Mouse (Mus musculus): ENCODE data around the gene Rdh12.
"Not testable (repeated sequence)": the region's sequence is repeated elsewhere in the genome, so short reads cannot be mapped to it uniquely, and the experiment has no call there.

The Rdh12 gene

DNA sequence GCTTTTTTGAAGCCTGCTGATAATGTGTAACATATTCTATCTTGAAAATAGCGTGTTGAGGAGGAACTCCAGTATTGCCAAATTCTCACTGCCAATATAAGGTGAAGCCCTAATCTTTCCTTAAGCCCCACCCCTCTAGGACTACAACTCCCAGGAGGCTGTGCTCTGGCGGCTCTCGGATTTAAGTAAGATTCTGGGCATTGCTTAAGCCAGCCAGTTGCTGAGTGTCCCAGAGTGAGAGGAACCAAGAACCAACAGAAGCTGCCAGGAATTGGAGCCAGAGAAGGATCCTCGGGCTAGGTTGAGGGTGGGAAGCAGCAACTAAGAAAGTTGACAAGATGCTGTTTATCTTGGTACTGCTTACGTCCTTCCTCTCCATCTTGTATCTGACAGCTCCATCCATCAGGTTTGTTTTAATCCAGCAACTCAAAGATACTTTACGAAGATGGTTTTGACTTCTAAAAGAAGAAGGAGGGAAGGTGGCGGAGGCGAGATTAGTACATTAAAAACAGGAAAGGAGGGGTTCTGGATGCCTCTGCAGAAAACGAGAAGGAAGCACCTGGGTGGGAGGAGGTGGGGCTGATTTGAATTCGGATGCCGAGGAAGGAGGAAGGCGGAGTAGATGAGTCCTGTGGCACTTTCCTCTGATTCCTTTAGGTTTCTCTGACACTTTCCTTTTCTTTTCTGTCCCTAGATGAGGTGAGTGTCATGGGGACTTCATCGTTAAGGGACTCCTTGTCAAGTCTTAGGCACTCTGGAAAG is at the start of gene Rdh12:
Rdh12 (plus strand) TSS at position 212 of the 762 bp plus-strand sequence.
- peak; percentile 35 to 63 for DNase-seq (ENCODE audit: low spot score in 2 of 2)

DNA sequence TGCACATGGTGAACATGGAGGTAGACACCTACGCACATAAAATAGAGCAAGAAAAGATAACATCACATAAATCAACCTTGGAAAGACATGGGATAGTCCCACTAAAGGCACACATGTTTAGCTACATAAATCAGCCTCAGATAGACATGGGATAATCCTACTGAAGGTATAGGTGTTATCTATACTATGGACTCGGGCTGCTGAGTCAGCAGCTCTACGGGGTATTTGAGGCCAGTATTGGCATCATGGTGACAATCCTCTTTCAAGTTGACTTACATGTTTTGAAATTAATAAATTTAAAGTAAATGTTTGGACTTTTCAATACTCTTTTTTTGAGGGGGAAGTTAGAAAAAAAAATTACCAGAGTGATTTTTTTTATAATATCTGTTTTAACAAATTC is 45.8 kb upstream of the Rdh12 start:
- no peak for DNase-seq (ENCODE audit: low spot score in 2 of 2)

DNA sequence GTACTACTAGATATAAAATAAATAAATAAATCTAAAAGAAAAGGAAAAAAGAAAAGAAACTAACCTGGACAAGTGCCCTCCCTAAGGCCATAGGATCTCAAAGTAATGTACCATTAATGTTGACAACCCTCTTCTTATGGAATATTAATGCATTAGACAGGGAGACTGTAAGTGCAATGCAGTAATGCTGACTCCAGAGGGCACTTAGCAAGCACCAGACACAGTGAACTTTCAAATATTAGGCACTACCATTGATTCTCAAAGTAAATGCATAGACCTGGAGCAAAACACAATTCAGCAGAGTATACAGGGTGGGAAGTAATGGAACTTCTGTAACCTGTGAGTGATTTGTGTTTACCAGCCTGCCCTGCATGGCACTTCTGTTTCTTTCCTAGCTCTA is 39.5 kb upstream of the Rdh12 start:
- no peak for DNase-seq (ENCODE audit: low spot score in 2 of 2)

DNA sequence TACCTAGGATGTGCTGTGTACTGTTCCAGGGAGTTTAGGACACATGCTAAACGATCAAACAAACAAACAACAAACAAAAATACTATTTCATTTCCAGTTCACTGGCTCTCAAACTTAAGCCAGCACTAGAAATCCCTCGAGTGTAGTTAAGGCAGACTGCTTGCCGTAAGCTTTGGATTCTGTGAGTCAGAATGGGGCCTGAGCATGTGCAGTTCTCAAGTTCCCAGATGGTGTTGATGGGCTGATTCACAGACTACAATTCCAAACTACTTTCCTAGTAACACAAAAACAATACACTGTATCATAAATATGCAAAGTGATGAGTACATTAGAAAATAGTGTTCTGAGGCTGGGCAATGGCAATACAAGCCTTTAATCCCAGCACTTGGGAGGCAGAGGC is 38.3 kb upstream of the Rdh12 start:
- DNase-seq (ENCODE audit: low spot score in 2 of 2) = no peak

DNA sequence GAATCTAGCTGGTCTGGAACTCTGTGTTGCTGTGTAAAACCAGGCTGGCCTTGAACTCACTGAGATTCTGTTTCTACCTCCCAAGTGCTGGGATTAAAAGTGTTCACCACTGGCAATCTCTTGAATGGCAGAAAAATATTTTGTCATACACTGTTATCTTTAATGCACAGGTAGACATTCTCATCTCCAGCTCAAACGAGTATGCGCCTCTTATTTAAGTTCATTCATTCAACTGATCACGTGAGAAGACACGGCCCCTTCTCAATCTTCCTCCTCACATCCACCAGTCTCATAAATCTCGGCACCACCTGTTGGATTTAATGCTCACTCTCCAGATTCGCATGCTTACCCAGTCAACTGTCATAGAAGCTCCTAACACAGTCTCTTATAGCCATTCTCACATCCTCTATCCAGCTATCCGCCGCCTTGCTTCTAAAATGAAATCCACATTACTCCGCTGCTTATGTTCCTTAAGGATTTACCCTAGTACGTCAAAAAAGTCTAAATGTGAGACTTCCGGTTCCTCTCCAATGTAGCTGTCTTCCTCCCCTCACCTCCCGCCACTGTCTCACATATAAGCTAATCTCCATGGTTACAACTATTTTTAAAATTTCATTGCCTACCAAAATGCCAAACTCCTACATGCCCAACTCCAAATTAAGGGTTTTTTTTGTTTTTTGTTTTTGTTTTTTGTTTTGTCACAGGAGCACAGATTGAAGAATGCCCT is 37.3 kb upstream of the Rdh12 start:
- no peak for DNase-seq (ENCODE audit: low spot score in 2 of 2)

DNA sequence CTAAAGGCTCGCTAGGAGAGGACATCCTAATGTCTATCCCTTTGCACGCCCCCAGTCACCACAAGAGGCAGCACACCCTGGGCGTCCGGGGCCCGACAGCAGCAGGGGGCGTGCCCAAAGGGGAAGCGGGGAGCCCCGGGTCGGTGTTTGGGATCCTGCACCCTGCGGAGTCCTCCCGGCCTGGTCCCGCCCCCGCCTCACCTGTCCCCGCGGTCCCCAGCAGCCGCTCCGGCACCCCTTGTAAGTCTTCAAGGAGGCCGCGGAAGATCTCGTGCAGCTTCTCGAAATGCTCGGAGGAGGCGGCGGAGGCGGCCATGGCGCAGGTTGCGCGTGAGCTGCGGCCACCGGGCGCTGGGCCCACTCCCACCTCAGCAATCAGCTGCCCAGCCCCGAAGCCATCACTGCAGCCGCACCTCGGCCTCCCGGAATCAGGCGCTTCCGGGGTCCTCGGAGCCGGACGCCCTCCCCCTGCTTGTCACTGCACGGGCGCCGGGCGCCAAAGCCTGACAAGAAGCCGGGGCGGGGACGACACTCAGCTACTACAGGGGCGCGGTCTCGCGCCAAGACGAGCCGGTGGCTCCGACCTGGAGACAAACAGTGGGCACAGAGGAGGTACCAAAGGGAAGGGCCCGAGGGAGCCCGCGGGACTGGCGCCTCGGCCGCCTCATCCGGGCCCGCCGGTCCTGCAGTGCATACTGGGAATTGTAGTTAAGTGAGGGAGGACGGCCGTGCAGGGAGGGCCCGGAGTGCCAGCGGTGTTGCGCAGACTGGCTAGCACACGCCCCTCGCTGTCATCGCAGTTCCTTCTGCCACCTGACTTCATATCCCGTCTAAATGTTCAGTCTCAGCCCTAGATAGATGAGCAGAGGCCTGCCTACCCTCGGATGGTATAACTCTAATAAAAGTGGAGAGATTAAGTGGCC is 36.4 kb upstream of the Rdh12 start, which contains the start of gene Vti1b:
Vti1b (minus strand) TSS at position 649 of the 923 bp plus-strand sequence.
- DNase-seq (ENCODE audit: low spot score in 2 of 2) = peak; percentile 88 to 93

DNA sequence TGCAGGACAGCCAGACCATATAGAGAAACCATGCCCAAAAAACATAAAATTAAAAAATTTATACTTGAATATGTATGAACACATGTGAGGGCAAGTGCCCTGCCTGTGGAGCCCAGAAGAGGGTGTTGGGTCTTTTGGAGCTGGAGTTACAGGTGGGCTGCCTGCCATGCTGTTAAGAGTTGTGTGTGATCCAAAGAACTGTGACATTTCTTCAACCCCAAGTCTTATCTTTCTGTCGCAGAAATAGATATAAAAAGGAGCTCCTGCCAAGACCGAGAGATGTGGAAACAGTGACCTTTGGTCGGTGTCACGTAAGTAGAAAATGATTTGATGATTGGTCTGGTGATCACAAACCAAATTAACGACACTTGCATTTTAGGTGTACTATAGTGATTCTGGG is 35.0 kb upstream of the Rdh12 start:
- DNase-seq (ENCODE audit: low spot score in 2 of 2) = peak in 1 of 2 experiments; percentile 40

DNA sequence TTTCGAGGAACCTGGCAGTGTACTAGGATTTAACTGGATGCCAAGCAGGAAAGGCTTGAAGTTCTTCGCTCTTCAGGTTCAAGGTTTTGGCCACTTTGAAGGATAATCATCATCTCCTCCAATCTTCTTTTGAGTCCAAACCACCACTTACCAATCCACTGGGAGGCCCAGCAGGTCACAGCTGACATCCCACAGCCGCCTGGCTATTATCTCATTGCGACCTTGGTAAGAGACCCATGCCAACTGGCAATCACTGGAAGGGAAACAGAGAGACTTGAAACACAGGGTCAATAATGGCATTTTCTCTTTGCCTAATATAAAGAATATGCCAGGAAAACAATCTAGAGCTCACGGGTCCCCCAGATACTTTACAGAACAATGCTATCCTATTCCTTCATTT is 32.7 kb upstream of the Rdh12 start:
- DNase-seq (ENCODE audit: low spot score in 2 of 2) = no peak

DNA sequence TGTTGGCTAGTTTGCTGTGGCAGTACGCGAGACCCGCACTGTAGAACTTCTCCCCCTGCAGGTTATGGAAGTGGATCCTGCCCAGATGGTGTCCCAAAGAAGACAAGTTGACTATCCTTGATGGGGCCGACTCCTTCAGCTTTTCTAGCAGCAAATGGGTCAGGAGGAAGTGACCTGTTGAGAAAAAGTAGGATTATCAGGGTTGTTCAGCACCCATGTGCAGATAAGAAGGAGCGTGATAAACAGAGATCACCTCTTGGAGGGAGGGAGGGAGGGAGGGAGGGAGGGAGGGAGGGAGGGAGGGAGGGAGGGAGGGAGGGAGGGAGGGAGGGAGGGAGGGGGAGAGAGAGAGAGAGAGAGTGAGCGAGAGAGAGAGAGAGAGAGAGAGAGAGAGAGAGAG is 23.6 kb upstream of the Rdh12 start:
- not testable (repeated sequence) for DNase-seq (ENCODE audit: low spot score in 2 of 2)

DNA sequence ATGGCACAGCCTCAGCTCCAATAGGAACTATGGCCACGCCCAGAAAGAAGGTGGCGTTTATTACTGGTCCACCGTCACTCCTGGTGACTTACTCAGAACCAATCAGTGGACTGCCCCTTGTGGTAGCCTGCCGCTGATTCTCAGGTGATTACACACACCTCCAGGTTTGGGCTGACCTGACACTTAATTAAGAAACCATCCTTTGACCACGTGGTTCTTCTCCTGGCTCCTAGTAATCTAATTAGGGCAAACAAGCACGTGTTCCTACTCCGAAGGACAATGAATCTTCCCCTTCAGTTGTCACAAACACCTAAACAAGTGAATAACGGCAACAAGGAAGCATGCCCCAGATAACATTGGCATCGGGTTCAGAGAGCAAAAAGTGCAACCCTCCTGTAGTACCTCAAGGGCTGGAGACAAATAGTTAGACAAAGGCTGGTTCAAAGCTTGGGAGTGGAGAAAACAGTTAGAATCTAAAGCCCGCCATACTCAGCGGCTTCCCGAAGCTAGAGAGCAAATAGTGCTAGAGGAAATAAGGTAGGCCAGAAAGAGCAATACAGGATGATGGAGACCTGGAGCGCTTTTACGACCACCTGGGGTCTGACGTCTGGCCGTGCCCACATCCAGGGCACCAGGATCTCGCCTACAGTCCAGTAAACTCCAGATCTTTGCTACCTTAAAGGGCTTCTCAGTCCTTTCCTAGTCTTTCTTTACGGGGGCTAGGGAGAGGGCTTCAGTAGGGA is 17.6 kb upstream of the Rdh12 start:
- DNase-seq (ENCODE audit: low spot score in 2 of 2) = peak; percentile 75 to 81

DNA sequence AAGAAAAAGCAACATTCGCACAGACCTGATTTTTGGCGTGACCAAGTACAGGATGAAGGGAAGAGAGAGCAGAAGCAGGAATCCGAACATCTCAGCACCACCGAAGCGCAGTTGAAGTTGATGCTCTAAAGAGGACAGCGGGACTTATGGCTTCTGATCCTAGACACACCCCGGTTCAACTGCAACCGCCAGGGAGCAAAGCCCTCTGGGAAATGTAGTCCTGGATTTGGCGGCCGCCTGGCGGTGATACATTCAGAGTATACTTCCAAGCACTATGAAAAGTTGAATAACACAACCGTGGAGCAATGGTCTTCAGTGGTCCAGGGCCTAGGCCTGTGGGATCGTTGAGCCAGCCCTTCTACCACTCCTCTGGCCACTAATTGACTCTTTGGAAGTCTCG is 17.0 kb upstream of the Rdh12 start:
- peak; percentile 79 to 88 for DNase-seq (ENCODE audit: low spot score in 2 of 2)

DNA sequence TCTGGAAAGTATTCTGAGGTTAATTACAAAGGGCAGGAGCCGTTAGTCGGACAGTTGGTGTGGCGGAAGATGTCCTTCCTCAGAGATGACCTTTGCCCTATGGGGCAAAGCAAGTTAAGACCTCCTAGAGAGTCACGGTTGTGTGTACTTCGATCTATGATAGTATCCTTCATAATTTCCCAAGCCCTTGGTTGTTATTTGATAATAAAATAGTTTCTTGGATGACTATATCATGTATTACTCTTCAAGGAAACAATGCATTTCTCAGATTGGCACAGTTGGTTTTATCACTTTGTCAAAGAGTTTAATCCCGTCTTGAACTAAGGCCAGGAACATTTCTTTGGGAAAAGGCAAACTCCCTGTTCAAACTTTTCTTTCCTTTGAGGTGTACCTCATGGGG is 16.5 kb upstream of the Rdh12 start, which contains the start of gene Rdh11:
Rdh11 (minus strand) TSS at position 101 of the 400 bp plus-strand sequence.
- DNase-seq (ENCODE audit: low spot score in 2 of 2) = no peak

DNA sequence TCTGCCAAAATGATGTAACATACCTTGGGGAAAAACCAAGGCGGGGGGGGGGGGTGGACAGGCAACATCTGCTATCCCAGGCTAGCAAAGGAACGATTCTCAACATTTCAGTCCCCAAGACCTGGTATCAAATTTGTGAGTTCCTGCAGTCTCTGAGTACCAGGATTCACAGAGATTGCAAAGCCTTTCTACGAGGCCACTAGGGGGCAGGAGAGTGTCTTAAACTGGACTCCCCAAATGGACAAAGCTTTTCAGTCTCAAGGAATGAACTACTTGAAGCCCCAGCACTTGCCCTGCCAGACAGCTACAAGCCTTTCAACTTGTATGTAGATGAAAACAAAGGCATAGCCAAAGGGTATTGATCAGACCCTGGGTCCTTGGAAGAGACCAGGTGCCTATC is 15.3 kb upstream of the Rdh12 start:
- DNase-seq (ENCODE audit: low spot score in 2 of 2) = peak; percentile 61 to 85

DNA sequence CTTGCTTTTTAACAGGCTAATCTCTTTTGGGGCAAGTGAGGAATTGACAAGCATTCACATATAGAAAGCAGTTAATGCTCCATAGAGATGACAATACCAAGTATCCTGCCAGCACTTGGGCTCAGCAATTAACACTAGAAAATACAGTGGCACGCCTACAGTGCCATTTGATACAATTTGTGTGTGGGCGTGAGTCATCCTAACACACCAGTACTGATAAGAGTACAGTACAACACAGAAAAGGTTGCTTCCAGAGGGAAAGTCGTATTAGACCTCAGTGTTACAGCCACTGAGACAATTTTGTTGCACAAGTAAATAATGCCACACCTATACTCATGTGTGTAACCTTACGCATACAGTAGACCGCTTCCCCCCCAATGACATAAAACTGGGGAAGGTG is 11.6 kb upstream of the Rdh12 start:
- no peak for DNase-seq (ENCODE audit: low spot score in 2 of 2)

DNA sequence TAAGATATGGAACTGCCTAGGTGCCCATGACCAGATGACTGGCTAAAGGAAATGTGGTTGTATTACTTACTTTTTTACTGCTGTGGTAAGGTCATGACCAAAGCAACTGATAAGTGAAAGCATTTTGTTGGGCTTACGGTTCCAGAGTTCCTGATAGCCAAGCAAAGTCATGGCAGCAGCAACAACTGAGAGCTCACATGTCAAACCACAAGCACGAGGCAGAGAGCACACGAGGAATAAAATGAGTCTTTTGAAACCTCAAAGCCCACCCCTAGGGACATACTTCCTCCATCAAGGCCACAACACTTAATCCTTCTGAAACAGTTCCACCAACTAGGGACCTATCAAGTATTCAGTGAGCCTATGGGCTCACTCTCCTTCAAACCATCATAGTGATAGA is 6.8 kb upstream of the Rdh12 start:
- no peak for DNase-seq (ENCODE audit: low spot score in 2 of 2)

DNA sequence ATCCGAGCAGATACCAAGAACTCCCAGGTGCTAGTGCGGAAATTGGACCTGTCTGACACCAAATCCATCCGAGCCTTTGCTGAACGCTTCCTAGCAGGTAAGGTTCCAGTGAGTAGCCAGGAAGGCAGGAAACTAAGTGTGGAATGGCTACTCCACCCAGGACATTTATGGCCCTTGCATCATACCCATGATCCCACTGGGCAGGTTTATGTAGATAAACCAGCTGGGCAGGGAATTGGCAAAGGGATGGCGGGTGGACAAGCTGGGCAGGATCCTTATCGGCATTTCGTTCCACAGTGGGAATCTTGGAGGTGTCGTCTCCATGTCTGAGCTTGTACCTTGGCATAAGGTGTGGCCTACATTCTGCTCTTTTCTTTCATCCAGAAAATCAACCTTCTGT is 2.7 kb downstream of the Rdh12 start:
- DNase-seq (ENCODE audit: low spot score in 2 of 2) = no peak

DNA sequence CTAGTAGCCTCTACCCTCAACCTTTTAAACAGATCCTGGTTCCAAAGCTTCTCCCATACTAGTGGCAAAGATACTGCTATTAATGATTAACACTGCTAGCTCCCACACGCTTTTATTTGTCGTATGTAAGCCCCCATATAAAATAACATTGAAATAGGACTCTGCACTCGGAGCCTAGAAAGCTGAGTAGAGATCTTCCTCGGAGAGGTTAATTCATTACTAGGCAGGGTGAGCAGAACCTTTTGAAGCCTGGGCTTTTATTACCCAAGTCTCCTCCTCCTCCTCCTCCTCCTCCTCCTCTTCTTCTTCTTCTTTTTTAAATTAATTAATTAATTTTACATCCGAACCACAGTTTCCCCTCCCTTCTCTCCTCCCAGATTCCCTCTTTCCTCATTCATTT is 8.8 kb downstream of the Rdh12 start:
- no peak for DNase-seq (ENCODE audit: low spot score in 2 of 2)

DNA sequence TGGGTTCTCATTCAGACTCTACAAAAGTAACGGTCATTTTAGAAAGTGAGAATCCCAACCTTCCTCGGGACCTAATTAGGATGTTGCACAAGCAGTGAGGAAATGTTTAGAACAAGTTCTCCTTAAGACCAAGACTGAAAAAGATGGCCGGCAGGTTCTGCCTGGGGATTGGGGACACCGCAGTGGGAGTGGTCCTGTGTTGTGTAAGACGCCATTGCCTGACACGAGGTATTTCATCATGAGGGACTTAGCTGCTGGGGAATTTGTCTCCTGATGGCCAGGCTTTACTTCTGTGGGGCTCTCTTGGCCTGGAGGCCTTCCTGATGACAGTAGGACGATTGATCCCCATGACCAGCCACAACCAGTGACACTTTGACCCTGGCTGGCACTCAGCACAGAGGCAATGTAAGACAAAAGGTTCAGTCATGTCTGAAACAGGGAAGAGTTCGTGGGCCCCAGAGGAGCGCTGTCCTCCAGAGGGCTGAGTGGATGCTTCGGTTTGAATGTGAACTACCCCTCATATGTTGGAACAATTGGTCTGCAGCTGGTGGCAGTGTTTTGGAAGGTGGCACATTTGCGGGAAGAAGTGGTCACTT is 26.9 kb downstream of the Rdh12 start:
- no peak for DNase-seq (ENCODE audit: low spot score in 2 of 2)

DNA sequence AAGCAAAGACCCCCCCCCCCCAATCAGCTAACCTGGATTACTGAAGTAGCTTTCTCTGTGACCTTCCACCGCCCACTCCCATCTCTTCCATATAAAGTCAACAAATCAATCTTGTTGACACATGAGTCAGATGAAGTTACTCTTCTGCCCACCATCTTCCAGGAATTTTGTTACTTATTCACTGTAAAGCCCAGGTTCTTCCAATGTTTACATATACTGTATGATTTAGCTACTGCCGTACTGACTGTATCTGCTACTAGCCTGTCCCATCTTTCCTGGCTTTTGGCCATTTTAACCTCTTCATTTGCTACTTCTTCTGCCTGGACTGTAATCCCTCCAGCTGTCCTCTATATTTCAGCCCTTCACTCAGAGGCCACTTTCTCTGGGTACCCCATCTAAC is 33.3 kb downstream of the Rdh12 start:
- no peak for DNase-seq (ENCODE audit: low spot score in 2 of 2)

DNA sequence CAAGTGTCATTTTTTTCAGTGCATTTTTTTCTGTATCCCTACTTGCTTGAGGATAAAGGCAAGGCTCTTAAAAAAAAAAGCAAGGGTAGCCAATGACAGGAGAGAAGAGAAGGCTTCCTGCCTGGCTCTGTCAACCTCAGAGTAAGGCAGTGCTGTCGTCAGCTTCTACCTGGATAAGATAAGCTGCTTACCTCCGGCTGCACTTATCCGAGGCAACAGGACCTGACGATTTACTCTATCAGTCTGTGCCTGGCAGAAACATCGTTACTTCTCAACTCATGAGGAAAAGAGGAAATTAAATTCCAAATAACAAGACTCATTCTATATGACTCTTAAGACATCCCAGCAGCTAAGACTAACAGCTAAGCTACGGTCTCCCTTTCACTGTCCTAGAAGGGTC is 34.2 kb downstream of the Rdh12 start:
- DNase-seq (ENCODE audit: low spot score in 2 of 2) = no peak

DNA sequence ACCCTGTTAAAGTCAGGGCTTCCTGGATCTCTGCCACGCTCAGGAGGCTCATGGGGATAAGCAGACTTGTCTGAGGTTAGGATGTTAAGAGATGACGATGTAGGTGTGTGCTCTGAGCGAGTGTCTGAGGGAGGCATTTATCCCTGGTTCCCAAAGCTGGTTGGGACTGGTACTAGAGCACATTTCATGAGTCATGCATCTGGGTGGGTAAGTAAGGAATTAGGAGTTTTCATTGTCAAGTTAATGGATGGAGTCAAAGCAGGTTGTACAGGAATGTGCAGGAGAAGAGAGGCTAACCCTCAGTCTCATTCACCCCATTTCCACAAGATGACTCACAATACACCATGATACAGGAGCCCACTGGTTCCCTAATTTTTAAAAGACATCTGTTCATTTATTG is 39.4 kb downstream of the Rdh12 start:
- no peak for DNase-seq (ENCODE audit: low spot score in 2 of 2)

Data from spleen, postnatal 4 days (tissue).